Comparison of ENCODE assay signal across 9 mouse cellular contexts in the genomic region with DNA sequence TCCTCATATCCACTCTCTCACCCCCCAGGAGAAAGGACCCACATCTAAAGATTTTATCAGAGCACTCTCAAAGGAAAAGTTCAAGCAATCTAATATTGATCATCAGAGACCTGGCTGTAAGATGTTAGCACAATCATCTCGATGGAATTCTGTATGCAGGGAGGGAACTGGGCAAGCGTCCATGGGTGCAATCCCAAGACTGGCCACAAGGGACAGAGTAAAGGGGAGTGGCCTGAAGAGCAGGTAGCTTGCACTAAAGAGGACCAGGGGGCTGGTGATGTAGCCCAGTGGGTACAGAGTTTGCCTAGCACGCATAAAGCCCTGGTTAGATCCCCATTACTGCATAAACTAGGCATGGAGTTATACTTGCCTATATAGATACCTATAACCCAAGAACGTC.
A peak's percentile ranks its signal among the peaks of the same experiment; 100 is the strongest.
DNase-seq lines count a peak whose midpoint lies in the region; ATAC-seq and TF ChIP-seq lines count a peak whose summit lies in the region.
"Had no signal": no experiment of that assay in that cellular context is flagged by ENCODE, and none has a peak within 500 bp of the region (broad histone marks: within the 10 kb centered on the region; RNA-seq: fewer than 3 reads in every experiment).

No protein-coding gene starts in this region.

- intact Hi-C loops in gastrocnemius, postnatal 36 days (cut with DNase I) = no loop called here

- H3K79me2 ChIP-seq in liver, adult 2 months (ENCODE audit: control insufficient read depth, insufficient read depth, low read length) = no peaks in the 10 kb centered on the region

- H3K36me3 ChIP-seq in liver, adult 2 months (ENCODE audit: control insufficient read depth, insufficient read depth, low read length) = no peaks in the 10 kb centered on the region
- no peaks in the 10 kb centered on the region for H3K36me3 ChIP-seq in liver, embryonic 11.5 days (ENCODE audit: control insufficient read depth, insufficient read depth, low read length)
- no peaks in the 10 kb centered on the region for H3K36me3 ChIP-seq in spleen, adult 2 months (ENCODE audit: control insufficient read depth, insufficient read depth, low read length)
- H3K36me3 ChIP-seq: hindbrain, embryonic 15.5 days had no signal

- ATAC-seq in liver, embryonic 11.5 days (replicated peaks; ENCODE audit: low FRiP score) = no peak
- ATAC-seq in activated CD4-positive, CD25-positive, alpha-beta regulatory T cell, adult 4 months = no peak

- H3K4me1 ChIP-seq in liver, adult 2 months (ENCODE audit: control insufficient read depth, insufficient read depth, low read length) = no peaks in the 10 kb centered on the region
- H3K4me1 ChIP-seq in liver, embryonic 11.5 days (replicated peaks; ENCODE audit: control insufficient read depth, insufficient read depth, low read length) = 0 out of 2 replicates have a peak, but pooled peaks cover 2% of the 10 kb centered on the region
- no peaks in the 10 kb centered on the region for H3K4me1 ChIP-seq in lung, adult 2 months (ENCODE audit: control insufficient read depth, insufficient read depth, low read length)
- H3K4me1 ChIP-seq in spleen, adult 2 months (ENCODE audit: control insufficient read depth, insufficient read depth, insufficient read length) = no peaks in the 10 kb centered on the region

- no peak overlapping the region for H3K9ac ChIP-seq in liver, adult 2 months (ENCODE audit: low read depth, low read length)
- no peak overlapping the region for H3K9ac ChIP-seq in liver, embryonic 11.5 days (ENCODE audit: low read depth, low read length)
- H3K9ac ChIP-seq: hindbrain, embryonic 15.5 days had no signal

- H3K4me2 ChIP-seq in liver, embryonic 11.5 days = no peak overlapping the region
- H3K4me2 ChIP-seq: hindbrain, embryonic 15.5 days had no signal

- no peak for TF ChIP-seq POLR2A in liver, adult 2 months (IDR thresholded peaks at IDR 0.05; ENCODE audit: extremely low read depth, insufficient read depth, low read length)
- TF ChIP-seq POLR2A in lung, adult 2 months (IDR thresholded peaks at IDR 0.05; ENCODE audit: borderline replicate concordance, extremely low read depth, low read depth, low read length) = no peak
- TF ChIP-seq POLR2A in spleen, adult 2 months (IDR thresholded peaks at IDR 0.05; ENCODE audit: low read depth, low read length) = no peak

- DNase-seq in liver, adult 2 months (ENCODE audit: extremely low read depth, low read depth, low spot score) = peak; percentile 29
- no peak for DNase-seq in liver, embryonic 11.5 days (ENCODE audit: low spot score)
- DNase-seq in T-cell, adult 2 months (ENCODE audit: low spot score) = peak; percentile 48
- DNase-seq in cerebellum, adult 8-10 months = peak; percentile 71
- peak; percentile 60 to 69 for DNase-seq in gastrocnemius, postnatal 36 days
- DNase-seq in lung, adult 2 months = peak; percentile 68
- DNase-seq in spleen, adult 2 months (ENCODE audit: low read depth in 1 of 2, low spot score in 2 of 2) = peak; percentile 9 to 52

- 22% methylated on average over 4 of the region's 4 CpGs for WGBS in liver, adult 2 months
- 22% methylated on average over 4 of the region's 4 CpGs for WGBS in liver, embryonic 11.5 days
- 24% methylated on average over 4 of the region's 4 CpGs for WGBS in lung, adult 2 months
- WGBS in spleen, adult 2 months = 43% methylated on average over 4 of the region's 4 CpGs

- H3K27ac ChIP-seq in liver, adult 2 months (replicated peaks; ENCODE audit: insufficient read depth, low read depth, low read length) = no peak overlapping the region
- H3K27ac ChIP-seq in liver, embryonic 11.5 days (ENCODE audit: low read depth, low read length) = no peak overlapping the region
- H3K27ac ChIP-seq in spleen, adult 2 months (ENCODE audit: insufficient read depth, low read length) = no peak overlapping the region
- H3K27ac ChIP-seq: hindbrain, embryonic 15.5 days had no signal

- no peaks in the 10 kb centered on the region for H3K27me3 ChIP-seq in liver, adult 2 months (ENCODE audit: control insufficient read depth, insufficient read depth, low read length)
- H3K27me3 ChIP-seq in liver, embryonic 11.5 days (replicated peaks; ENCODE audit: control insufficient read depth, insufficient read depth, low read length) = no peaks in the 10 kb centered on the region
- H3K27me3 ChIP-seq in spleen, adult 2 months (ENCODE audit: control insufficient read depth, insufficient read depth, low read length) = no peaks in the 10 kb centered on the region
- H3K27me3 ChIP-seq: hindbrain, embryonic 15.5 days had no signal

- no peaks in the 10 kb centered on the region for H3K9me3 ChIP-seq in liver, embryonic 11.5 days (ENCODE audit: control insufficient read depth, low read length)
- H3K9me3 ChIP-seq: hindbrain, embryonic 15.5 days had no signal

- no peak overlapping the region for H3K4me3 ChIP-seq in liver, adult 2 months (ENCODE audit: insufficient read depth, low read depth, low read length)
- H3K4me3 ChIP-seq in liver, embryonic 11.5 days (ENCODE audit: low read depth, low read length) = no peak overlapping the region
- H3K4me3 ChIP-seq in lung, adult 2 months (replicated peaks; ENCODE audit: extremely low read depth, low read depth, low read length) = no peak overlapping the region
- no peak overlapping the region for H3K4me3 ChIP-seq in spleen, adult 2 months (ENCODE audit: extremely low read depth, insufficient read depth, insufficient read length)
- H3K4me3 ChIP-seq: hindbrain, embryonic 15.5 days had no signal

- TF ChIP-seq CTCF in liver, adult 2 months (IDR thresholded peaks at IDR 0.05; ENCODE audit: low read depth, low read length) = peak; percentile 76
- peak; percentile 78 for TF ChIP-seq CTCF in lung, adult 2 months (IDR thresholded peaks at IDR 0.05; ENCODE audit: insufficient read depth, low read length)
- peak; percentile 51; the same call in 1 of the 2 replicates for TF ChIP-seq CTCF in spleen, adult 2 months (IDR thresholded peaks at IDR 0.05; ENCODE audit: extremely low read depth, insufficient read depth, insufficient read length, insufficient replicate concordance)
